Mouse (Mus musculus): ENCODE measurements at regions not wholly inside any gene's neighbourhood (a gene's known extent, or its start where the extent isn't known, plus 50 kb on each side); places are given as distances from the start of the nearest gene placed in this dataset.

DNA sequence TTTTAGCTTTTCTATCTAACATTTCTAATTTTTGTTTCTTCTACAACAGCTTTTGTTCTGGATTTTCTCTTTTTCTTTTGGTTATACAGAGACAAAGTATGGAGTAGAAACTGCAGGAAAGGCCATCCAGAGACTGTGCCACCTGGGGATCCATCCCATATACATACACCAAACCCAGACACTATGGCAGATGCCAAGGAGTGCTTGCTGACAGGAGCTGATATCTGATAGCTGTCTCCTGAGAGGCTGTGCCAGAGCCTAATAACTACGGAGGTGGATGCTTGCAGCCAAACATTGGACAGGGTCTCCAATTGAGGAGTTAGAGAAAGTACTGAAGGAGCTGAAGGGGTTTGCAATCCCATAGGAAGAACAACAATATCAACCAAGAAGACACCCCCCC is 664.8 kb upstream of the Slit2 start:
- TF ChIP-seq EP300 (IDR thresholded peaks at IDR 0.05) (no peak), CTCF (IDR thresholded peaks at IDR 0.05) (no peak)
